Mouse (Mus musculus) ovary, postnatal 10 days (tissue): ENCODE data around the gene Aldh3a2.

ENCODE experiments used
- DNase-seq: peaks from one replicate; pipeline ENCODE4 v3.0.0; 2022; ENCODE audit warnings: low spot score

The Aldh3a2 gene

DNA sequence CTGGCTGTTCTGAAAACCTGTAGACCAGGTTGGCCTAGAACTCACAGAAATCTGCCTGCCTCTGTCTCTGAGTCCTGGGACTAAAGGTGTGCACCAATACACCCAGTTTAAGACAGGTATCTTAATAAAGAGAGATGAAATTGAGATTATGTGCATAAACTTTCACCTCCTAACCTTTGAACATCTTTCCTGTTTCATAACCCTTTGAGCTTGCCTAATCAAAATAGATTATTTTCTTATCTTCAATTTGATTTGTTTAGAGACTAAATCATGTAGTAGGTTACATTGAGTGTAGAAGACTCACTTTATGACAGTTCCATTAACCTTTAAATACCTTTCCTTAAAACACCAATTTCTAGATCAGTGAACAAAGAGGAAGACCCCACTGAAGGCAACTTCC, 4.3 kb upstream of the Aldh3a2 start:
- no peak for DNase-seq

DNA sequence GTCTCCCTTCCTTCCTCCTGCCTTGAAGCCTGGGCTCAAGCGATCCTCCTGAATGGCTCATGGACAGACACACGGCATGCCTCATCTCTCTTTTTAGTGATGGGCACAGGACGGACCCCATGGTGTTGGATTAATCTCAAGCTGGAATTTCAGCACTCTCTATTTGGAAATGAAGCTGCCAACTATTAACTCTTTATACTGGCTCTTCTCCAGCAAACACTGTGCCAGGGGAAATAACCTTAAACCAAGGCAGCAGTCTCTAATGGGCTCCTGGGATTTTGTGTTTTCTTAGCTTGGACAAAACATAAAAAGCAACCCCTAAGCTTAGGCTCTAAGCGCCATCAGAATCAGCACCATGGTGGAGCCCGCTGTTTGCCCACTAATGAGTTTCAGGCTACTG, 3.1 kb upstream of the Aldh3a2 start:
- DNase-seq = no peak

DNA sequence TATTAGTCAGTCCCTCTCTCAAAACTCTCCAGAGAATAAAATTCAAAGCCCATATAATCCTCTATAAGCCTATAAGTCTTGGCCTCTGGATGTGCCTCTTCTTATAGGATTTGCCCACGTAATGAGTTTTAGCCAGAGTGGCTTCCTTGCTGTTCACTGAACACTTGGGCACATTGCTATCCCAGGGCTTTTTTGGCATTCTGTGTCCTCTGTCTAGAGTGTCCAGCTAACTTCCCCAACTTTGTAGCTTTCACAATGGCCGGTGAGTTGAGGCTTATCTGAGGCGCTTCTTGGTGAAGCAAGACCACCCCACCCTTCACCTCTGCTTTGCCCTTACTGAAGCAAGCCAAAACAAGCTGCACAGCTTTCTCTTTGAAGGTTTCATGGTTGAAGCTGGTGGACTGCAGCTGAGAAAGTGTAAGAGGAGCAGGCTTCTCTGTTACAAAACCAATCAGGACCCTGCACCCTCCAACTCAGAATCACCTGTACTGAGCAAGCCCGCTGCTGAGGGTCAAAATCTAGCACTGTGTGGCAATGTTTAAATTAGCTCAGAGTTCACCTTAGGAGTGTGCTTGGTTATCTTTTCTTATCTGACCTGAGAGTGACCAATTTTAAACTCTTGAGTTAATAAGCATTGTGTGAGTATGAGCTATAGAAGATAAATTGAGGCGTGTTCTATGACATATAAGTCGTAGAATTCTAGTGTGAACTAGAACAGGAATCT, 1.5 kb upstream of the Aldh3a2 start:
- no peak for DNase-seq

DNA sequence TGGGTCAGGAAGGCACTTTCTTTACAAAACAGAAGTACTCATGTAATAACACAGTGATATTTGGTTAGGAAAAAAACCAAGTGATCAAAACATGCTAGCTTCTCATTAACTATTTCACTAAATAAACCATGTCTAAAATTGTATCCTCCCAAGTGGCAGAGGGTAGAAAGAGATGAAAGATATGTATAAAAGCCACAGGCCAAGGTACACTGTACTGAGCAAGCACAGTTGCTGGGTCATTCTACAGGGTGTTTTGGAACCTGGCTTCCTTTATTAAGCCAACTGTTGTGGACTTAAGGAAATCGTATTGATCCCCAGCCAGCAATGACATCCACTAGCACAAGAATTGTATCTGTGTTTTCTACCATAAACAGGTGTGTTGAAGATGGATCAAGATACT, 3.4 kb downstream of the Aldh3a2 start:
- DNase-seq = no peak

DNA sequence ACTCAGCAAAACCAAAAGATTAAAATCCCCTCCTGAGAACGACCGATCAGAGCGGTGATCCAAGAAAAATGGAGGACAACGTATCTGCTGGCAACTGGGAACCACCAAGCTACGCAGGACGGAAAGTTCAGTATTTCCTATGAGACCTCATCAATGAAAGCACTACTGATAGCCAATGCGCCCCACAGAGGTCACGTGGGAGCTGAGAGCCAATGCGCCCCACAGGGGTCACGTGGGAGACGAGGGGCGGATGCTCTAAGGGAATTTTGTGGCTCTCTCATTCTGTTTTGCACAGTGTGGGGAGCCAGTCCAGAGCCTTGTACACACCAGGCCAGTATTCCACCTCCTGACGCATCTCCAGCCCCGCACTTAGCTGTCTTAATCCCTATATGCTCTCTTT, 4.7 kb downstream of the Aldh3a2 start:
- no peak for DNase-seq

DNA sequence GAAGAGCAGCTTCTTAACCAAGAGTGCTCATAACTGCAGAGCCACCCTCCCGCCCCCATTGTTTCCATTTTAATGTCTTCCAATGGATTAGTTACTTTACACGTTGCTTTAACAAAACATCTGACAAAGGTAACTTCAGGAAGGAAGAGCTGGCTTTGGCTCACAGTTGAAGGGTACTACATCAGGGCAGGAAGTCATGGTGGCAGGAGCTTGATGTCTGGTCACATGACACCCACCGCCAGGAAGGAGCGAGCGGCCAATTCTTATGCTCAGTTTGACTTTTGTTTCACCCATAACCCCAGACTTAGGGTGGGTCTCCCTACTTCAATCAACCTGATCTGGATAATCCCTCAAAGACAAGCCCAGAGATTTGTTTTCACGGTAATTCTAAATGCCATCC, 8.2 kb downstream of the Aldh3a2 start:
- DNase-seq = no peak

DNA sequence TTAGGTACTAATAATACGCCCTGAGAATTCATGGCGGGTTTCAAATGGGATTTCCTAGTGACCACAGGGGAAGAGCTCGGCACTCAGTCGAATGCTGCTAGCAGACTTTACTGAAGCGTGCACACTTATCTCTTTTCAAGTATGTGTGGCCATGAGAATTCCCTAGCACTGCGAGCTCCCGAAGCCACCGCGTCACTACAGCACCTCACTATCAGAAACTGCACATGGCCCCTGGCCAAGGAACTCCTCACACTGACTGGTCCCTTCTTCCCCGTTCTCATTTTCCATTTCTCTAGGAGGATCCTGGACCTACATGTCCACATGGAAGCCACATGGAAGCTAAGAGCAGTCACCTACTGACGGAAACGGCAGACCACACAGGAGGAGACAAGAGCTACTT, 14.5 kb downstream of the Aldh3a2 start:
- no peak for DNase-seq

DNA sequence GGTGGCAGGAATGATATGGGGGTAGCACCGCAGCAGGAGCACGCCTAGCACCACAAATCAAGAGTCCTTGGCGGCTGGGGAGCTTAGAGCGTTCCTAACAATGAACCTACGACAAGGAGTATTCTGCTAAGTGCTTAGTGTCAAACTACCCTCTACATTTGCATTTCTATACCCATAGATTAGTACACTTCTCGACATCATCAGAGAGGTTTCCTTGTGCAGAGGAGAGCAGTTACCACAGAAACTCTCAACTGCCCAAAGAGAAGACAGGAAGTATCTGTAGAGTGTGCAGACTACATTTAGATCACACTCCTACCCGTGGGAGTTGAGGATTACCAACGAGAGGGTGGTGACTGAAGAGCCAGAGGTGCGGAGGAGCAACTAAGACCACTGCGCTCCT, 15.5 kb downstream of the Aldh3a2 start:
- no peak for DNase-seq

DNA sequence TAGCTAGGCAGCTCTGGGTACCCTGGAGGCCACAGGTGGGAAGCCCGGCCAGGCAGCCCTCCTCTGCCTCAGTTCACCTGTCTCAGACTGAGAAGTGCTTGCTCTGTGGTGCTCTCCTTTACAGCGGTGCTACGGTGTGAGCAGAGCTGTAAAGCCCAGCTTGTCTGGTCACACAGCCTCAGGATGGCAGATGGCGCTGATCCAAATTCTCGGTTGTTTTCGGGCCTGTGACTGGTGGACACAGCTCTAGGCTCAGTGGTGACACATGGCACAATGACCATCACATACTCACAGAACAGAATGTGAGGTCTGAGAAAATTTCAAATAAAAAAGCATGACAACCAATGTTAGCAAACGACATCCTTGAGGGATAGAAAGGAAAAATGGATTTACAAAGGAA, 22.9 kb downstream of the Aldh3a2 start:
- no peak for DNase-seq

DNA sequence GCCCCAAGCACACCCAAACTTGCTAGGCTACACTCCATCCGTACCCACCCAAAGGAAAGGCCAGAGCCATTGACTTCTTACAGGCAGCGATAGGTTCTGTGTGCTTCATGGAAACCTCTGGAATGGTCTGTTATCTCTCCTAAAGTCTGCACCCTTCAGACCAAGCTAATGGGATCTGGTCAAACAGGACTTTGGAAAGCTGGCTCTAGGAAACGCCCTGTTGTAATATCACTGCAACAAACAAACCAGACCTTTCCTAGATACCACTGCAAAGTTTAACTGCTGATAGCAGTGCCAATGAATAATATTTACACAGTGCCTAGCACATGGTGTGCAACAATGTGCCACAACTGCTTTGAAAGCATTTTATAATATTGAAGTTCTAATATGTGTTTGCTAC, 31.2 kb downstream of the Aldh3a2 start:
- no peak for DNase-seq

DNA sequence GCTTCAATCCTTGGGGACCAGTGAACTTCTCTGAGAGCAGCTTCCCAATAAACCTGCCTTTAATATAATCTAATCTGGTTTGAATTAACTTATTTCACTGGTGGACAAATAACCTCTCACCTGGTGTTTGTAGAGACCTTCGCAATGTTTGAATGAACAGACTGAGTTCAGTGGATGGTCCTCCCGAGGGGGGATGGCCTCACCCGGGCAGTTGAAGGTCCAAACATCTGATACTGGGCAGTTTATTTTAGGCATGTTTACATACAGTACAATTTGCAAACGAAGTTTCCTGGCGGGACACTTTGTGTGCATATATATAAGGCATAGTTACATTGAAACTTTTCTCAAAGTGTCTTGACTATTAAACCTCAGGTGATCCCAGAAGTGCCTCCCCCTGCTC, 33.1 kb downstream of the Aldh3a2 start:
- no peak for DNase-seq

DNA sequence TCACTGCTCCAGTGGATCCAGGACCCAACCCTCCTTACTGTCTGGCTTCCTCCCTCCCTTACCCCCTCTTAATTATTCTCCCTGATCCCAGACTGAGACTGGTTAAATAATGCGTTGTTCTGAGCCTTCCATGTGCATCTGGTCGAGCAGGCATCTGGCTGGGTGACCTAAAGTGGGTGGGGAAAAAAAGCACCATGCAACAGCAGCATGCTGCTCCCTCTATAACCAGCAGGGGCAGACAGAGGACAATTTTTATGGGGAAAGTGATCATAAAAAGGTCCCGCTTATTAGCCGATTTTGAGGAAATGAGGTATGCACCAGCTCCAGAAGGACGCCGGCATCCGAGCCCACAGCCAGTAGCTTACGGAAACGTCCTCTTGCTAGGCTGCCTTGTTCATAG, 35.9 kb downstream of the Aldh3a2 start:
- peak; percentile 15 for DNase-seq

DNA sequence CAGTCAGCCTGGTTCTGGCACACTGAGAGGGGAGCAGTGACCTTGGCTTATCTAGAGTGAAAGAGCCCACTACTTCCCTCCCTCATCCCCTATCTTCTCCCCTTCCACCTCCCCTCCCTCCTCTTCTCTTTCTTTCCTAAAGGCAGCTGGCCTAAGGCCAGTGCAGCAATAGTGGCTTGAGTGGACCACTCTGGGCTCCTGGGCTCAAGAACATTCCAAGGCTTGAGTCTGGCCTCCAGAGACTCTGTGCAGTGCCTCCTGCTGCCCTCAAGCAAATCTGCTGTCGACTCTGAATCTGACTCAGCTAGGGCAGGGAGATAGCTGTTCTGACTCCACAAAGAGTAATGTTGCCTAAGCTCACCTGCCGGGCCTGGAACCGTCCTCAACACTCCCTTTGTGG, 38.9 kb downstream of the Aldh3a2 start:
- no peak for DNase-seq

DNA sequence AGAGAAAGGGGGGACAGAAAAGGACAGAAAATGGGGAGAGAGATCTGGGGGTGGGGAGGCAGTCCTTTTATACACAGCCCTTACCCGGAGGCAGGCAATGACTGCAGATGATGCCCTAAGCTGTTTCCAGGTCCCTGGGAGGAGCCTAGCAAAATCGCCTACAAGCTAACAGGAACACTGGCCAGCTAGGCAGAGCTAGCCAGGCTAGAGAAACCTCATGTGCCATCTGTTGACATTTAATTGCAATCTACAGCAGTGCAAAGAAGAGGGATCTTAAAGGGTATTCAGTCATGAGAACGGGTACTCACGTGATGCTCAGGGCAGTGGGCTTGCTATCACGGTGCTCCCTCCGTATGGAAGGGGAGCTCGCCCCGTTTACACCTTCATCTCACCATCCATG, 39.4 kb downstream of the Aldh3a2 start:
- DNase-seq = no peak

DNA sequence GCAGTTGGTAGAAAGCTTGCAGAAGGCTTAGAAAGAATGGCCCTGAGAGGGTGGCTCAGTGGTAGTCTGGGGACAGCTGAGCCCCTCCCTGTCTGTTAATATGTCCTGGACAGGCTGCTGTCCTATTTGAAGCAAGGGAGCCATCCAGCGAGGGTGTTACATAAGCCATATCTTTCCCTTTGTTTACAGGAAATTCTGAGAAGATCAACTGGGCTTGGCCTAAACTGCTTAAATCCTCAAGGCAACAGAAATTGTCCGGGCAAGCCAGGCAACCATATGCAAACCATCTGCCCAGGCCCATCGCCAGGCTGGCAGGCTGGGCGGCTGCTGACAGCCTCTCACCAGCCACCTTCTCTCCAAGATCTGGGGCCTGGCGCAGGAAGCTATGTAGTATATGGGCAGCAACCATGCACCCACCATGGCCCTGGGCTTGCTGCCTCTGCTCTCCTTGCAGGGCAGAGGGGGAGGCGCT, 41.3 kb downstream of the Aldh3a2 start:
- DNase-seq = no peak

DNA sequence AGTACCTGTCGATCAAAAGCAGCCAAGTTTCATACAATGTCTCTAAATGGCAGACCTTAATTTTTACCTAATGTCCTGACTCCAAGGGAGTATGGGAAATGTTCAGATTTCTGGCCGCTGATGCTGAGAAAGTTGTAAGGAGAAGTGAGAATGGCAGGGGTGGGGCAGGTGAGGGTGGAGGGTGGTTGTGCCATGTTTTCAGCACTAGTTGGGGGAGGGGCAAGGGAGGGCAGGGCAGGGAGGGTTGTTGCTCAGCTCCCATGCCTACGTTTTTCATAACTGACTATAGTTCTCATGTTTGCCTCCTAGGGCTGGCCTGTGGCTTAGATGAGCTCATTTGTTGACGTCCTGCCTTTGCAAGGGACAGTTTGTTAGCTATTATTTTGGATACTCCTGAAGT, 41.8 kb downstream of the Aldh3a2 start:
- DNase-seq = no peak

DNA sequence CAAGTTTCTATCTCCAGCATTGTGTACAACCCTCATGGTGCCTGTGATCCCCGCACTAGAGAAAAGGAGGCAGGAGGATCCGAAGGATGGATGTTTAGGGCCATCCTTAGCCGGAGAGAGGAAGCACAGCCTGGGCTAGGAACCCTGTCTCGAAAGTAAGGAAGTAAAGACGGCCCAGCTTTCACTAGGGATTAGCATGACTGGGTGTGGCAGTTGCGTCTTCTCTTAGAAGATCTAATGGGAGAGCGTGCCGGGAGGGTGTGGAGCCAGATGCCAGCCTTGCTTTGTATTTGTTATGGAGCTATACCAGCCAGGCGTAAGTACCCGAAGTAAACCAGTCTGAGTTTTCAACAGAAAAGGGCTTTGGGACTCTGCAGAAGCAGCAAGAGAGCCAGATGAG, 42.4 kb downstream of the Aldh3a2 start:
- no peak for DNase-seq

DNA sequence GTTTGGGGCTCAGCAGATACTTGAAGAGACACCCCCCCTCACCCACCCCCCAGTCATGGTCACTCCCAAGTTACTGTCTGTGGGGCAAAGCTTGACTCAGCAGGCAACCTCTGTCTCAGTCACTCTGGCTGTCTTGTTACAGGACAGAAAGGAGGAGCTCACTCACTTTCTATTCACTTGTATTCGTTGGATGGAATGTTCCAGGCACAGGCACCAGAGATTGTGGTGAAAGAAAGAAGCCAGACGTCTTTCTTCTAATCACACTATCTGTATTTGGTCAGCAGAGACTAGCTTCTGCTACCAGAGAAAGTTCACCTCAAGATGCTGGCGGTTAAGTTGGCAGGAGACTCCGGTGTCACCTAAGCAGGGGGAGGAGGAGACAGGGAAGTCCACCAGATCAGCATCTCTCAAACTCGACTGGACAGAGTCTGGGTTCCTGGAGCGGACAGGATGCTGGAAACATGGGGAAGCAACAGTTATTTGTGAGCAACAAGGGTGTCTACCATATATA, 43.0 kb downstream of the Aldh3a2 start:
- DNase-seq = no peak

DNA sequence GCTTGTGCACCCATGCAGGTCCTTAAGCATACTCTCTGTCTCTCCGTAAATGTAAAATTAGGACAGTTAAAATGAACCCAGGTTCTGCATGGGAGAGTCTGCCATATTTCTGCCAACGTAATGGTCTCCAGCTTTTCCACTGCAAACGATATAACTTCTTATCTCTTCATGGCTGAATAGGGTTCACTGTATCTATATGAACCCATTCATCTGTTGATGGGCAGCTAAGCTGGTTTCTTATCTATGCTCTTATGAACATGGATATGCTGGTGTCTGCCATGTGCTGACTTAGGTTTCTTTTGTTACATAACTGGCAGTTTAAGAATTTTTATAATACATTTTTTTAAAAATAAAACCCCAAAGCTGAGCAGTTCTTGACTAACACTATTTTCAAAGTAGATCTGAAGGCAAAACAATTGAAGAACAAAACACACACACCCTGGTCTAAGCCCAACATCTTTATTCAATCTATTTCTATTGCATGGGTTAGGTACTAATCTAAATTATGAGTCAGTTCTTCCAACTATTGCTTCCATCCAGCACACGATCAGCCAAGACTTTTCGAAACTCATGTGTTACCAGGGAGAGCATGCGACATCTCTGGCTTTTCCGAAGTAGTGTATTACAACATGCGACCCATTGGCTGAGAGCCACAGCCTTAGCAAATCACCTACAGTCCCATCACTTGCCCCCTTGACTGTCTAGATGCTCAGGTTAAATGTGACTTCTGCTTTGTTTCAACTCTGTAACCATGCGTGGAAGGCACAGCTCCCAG, 44.1 kb downstream of the Aldh3a2 start:
- DNase-seq = no peak

DNA sequence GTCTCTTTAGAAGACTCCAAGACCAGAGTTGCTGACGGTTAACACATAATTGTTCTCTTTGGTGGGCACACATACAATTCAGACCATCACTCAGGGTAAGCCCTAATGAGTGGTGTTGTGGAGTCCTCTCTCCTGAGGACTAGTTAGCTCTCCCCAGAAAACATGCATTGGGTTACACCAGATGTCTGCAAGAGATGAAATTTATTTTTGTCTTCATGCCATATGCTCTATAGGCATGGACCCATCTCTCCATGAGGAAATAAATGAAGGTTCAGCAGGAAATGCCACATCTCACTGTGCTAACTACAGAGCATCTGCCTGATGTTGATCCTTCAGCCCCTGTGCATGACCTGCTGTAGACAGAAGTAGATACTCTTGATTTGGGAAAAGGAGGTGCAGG, 45.3 kb downstream of the Aldh3a2 start:
- DNase-seq = no peak

DNA sequence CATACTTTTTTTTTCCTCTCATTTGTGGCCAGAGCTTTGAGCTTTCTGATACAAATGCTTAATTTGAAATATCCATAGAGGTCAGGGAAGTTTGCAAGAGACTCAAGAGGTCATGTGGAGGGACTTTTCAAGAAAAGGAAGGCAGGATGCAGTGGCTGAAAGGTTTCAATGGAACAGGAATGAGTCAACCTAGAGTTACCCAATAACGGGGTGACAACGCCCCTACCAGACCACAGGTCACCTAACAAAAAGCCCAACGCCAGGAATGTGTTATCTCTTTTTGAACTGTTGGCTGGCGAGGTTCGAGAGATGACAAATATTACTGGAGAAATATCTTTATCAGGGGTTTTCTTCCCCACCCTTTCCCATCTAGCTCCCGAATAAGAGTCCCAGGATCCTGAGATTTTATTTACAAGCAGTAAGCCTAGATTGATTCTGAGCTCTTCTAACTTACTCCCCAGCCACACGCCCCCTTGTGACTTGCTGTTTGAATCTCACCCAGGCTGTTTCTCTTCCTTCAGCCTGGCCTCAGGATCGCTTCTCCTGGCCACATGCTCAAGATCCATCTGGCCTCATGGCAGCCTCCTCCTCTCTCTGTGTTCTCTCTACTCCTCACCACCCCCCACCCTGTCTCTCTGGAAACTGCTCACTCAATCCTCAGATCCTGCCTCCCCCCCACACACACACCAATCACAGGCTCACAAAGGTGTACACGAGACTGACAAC, 46.9 kb downstream of the Aldh3a2 start:
- no peak for DNase-seq

DNA sequence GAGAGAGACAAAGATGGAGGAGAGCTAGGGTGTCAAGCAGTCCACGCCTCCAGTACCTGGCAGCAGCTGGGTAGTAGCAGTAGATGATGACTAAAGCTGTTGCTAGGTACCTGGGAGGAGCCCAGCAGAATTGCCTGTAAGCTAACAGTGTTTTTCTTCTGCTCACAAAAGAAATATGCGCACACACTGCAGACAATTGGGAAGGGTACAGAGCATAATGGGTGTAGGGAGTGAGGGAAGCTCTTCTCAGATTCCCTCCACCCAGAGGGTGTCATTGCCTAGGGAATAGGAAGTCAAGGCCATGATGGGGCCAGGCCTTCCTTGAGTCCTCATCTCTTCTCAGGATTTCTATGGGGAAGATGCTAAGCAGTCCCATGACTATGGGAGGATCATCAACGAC, 51.3 kb downstream of the Aldh3a2 start:
- DNase-seq = no peak

DNA sequence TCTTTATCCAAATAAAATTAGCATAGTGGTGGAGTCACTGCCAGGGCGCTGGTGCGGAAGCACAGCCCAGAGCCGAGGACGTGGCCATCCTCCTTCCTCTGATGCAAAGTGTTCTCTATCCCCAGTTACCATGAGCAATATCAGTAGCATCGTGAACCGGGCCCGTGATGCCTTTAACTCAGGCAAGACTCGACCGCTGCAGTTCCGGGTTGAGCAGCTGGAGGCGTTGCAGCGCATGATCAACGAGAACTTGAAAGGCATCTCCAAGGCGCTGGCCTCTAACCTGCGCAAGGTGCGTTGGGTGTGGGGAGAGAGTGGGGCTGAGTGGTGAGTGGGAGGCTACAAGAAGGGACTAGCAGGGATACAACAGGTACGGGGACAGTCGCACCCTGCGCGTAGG, 55.2 kb downstream of the Aldh3a2 start:
- no peak for DNase-seq
